Mouse (Mus musculus) liver, embryonic 16.5 days (tissue): ENCODE data around the gene Erbb4. TPM values are rescaled to one million over a fixed set of nuclear protein-coding genes. Genes with fewer than 3 reads are reported as not detected.

Experiments
- ATAC-seq: fragments of 200-750 bp; cut with Nextera tagmentation; 2 replicates; pipeline ENCODE4 v1.8.0; 2017; ENCODE audit warnings: low read depth, mild to moderate bottlenecking, moderate number of reproducible peaks, moderate library complexity
- H3K27ac ChIP-seq: fragments of 300-500 bp; sonication (generic); 2 replicates; pipeline ENCODE4 v1.5.1; 2014; ENCODE audit warnings: mild to moderate bottlenecking, low read length
- H3K27me3 ChIP-seq: fragments of 300-500 bp; sonication (generic); 2 replicates; pipeline ENCODE4 v1.6.1; 2014; ENCODE audit warnings: low read depth, low read length, mixed read lengths; ENCODE audit not compliant: control insufficient read depth, insufficient read depth
- H3K36me3 ChIP-seq: fragments of 300-500 bp; sonication (generic); 2 replicates; pipeline ENCODE4 v1.6.1; 2014; ENCODE audit warnings: mild to moderate bottlenecking; ENCODE audit not compliant: control insufficient read depth, insufficient read depth
- H3K4me1 ChIP-seq: fragments of 300-500 bp; sonication (generic); 2 replicates; pipeline ENCODE4 v1.6.1; 2014; ENCODE audit warnings: low read depth, low read length, mixed read lengths; ENCODE audit not compliant: control insufficient read depth
- H3K4me2 ChIP-seq: fragments of 300-500 bp; sonication (generic); 2 replicates; pipeline ENCODE4 v1.6.1; 2014; ENCODE audit warnings: low read depth, low read length, mixed read lengths
- H3K4me3 ChIP-seq: fragments of 300-500 bp; sonication (generic); 2 replicates; pipeline ENCODE4 v1.5.1; 2014; ENCODE audit warnings: low read depth, mild to moderate bottlenecking, low read length
- H3K9ac ChIP-seq: fragments of 300-500 bp; sonication (generic); 2 replicates; pipeline ENCODE4 v1.6.1; 2014; ENCODE audit warnings: low read depth, low read length
- H3K9me3 ChIP-seq: fragments of 300-500 bp; sonication (generic); replicated peaks from 2 replicates; pipeline ENCODE4 v1.6.1; 2016; ENCODE audit warnings: low read length; ENCODE audit not compliant: control insufficient read depth
- WGBS: fragments of 180-500 bp; shearing (Covaris S2); extraction: QIAGEN DNeasy Blood & Tissue Kit; methylation state at CpG from one replicate; pipeline ENCODE4 v1.1.7; 2014; ENCODE audit not compliant: insufficient replicate concordance; 5-methylcytosine and 5-hydroxymethylcytosine counted together
- polyA plus RNA-seq: library from polyadenylated mRNA; unstranded; fragments of >200 nt; fragmentation: Nextera tagmentation; extraction: Ambion mirVana; gene quantifications from 2 replicates; pipeline ENCODE4 v1.2.1, GENCODE M21; 2015

Erbb4 gene
- polyA plus RNA-seq, 1 experiment from 2014 or later = not detected

- H3K4me2 ChIP-seq = no peak overlapping the region
- no peaks in the 10 kb centered on the region for H3K36me3 ChIP-seq
- no peaks in the 10 kb centered on the region for H3K9me3 ChIP-seq
- H3K27ac ChIP-seq = no peak overlapping the region
- H3K4me1 ChIP-seq = no peaks in the 10 kb centered on the region
- no peak overlapping the region for H3K4me3 ChIP-seq
- no peak for ATAC-seq
- H3K27me3 ChIP-seq = no peaks in the 10 kb centered on the region
- 46% methylated on average over 3 of the region's 3 CpGs for WGBS
- no peak overlapping the region for H3K9ac ChIP-seq
These were observed 273.2 kb downstream of the Erbb4 start for GRCm38 (mm10) chr1:68834686-68835085.

- H3K4me3 ChIP-seq = no peak overlapping the region
- no peak overlapping the region for H3K27ac ChIP-seq
- ATAC-seq = no peak
- no peaks in the 10 kb centered on the region for H3K36me3 ChIP-seq
- no peaks in the 10 kb centered on the region for H3K9me3 ChIP-seq
- H3K4me1 ChIP-seq = no peaks in the 10 kb centered on the region
- no peak overlapping the region for H3K4me2 ChIP-seq
- H3K9ac ChIP-seq = no peak overlapping the region
- H3K27me3 ChIP-seq = no peaks in the 10 kb centered on the region
These were observed 275.8 kb downstream of the Erbb4 start for GRCm38 (mm10) chr1:68832101-68832500.

GRCm38 (mm10) chr1:68831575-68831974 is 276.3 kb downstream of the Erbb4 start:
- no peak overlapping the region for H3K4me2 ChIP-seq
- H3K4me1 ChIP-seq = no peaks in the 10 kb centered on the region
- H3K27ac ChIP-seq = no peak overlapping the region
- H3K9me3 ChIP-seq = no peaks in the 10 kb centered on the region
- WGBS = 44% methylated on average over 1 of the region's 1 CpGs
- no peak for ATAC-seq
- no peaks in the 10 kb centered on the region for H3K27me3 ChIP-seq
- no peak overlapping the region for H3K4me3 ChIP-seq
- H3K9ac ChIP-seq = no peak overlapping the region
- no peaks in the 10 kb centered on the region for H3K36me3 ChIP-seq

GRCm38 (mm10) chr1:68830501-68831239 is 277.2 kb downstream of the Erbb4 start:
- Histone ChIP-seq H3K27ac (no peak overlapping the region), H3K27me3 (no peaks in the 10 kb centered on the region), H3K4me2 (no peak overlapping the region), H3K9me3 (no peaks in the 10 kb centered on the region), H3K4me3 (no peak overlapping the region), H3K4me1 (no peaks in the 10 kb centered on the region), H3K36me3 (no peaks in the 10 kb centered on the region), H3K9ac (no peak overlapping the region)
- no peak for ATAC-seq
- WGBS = 54% methylated on average over 2 of the region's 2 CpGs

GRCm38 (mm10) chr1:68823116-68823644 is 284.7 kb downstream of the Erbb4 start:
- H3K4me2 ChIP-seq = no peak overlapping the region
- no peak for ATAC-seq
- 52% methylated on average over 2 of the region's 2 CpGs for WGBS

GRCm38 (mm10) chr1:68806711-68807110 is 301.1 kb downstream of the Erbb4 start:
- WGBS = 59% methylated on average over 2 of the region's 2 CpGs
- H3K4me1 ChIP-seq = no peaks in the 10 kb centered on the region
- ATAC-seq = no peak

More at GRCm38 (mm10) chr1:68823116-68823644, 284.7 kb downstream of the Erbb4 start:
- Histone ChIP-seq H3K36me3 (no peaks in the 10 kb centered on the region), H3K4me3 (no peak overlapping the region), H3K27ac (no peak overlapping the region), H3K9ac (no peak overlapping the region), H3K9me3 (no peaks in the 10 kb centered on the region), H3K27me3 (no peaks in the 10 kb centered on the region), H3K4me1 (no peaks in the 10 kb centered on the region)

GRCm38 (mm10) chr1:68787409-68788015 is 320.3 kb downstream of the Erbb4 start:
- Histone ChIP-seq H3K9ac (no peak overlapping the region), H3K4me3 (no peak overlapping the region), H3K27ac (no peak overlapping the region), H3K27me3 (no peaks in the 10 kb centered on the region), H3K9me3 (no peaks in the 10 kb centered on the region), H3K4me2 (no peak overlapping the region), H3K36me3 (no peaks in the 10 kb centered on the region), H3K4me1 (no peaks in the 10 kb centered on the region)
- no peak for ATAC-seq
- WGBS = 47% methylated on average over 4 of the region's 4 CpGs

More at GRCm38 (mm10) chr1:68806711-68807110, 301.1 kb downstream of the Erbb4 start:
- Histone ChIP-seq H3K36me3 (no peaks in the 10 kb centered on the region), H3K4me3 (no peak overlapping the region), H3K4me2 (no peak overlapping the region), H3K27me3 (no peaks in the 10 kb centered on the region), H3K27ac (no peak overlapping the region), H3K9me3 (no peaks in the 10 kb centered on the region), H3K9ac (no peak overlapping the region)

GRCm38 (mm10) chr1:68780653-68781052 is 327.2 kb downstream of the Erbb4 start:
- Histone ChIP-seq H3K36me3 (no peaks in the 10 kb centered on the region), H3K9me3 (no peaks in the 10 kb centered on the region), H3K9ac (no peak overlapping the region), H3K27ac (no peak overlapping the region), H3K4me3 (no peak overlapping the region), H3K27me3 (no peaks in the 10 kb centered on the region), H3K4me2 (no peak overlapping the region), H3K4me1 (no peaks in the 10 kb centered on the region)
- ATAC-seq = no peak
- 21% methylated on average over 2 of the region's 2 CpGs for WGBS

GRCm38 (mm10) chr1:68780032-68780431 is 327.8 kb downstream of the Erbb4 start:
- Histone ChIP-seq H3K36me3 (no peaks in the 10 kb centered on the region), H3K4me3 (no peak overlapping the region), H3K27ac (no peak overlapping the region), H3K9ac (no peak overlapping the region), H3K4me1 (no peaks in the 10 kb centered on the region), H3K27me3 (no peaks in the 10 kb centered on the region), H3K4me2 (no peak overlapping the region), H3K9me3 (no peaks in the 10 kb centered on the region)
- WGBS = 69% methylated on average over 1 of the region's 1 CpGs
- no peak for ATAC-seq
